Mouse (Mus musculus): ENCODE measurements around the gene Tmem107. TPM values are rescaled to one million over a fixed set of nuclear protein-coding genes. Genes with fewer than 3 reads are reported as not detected.

Gene Tmem107
- total and polyA plus RNA-seq, 2 experiments from 2014 or later, result 27.8 to 61.8 TPM

DNA sequence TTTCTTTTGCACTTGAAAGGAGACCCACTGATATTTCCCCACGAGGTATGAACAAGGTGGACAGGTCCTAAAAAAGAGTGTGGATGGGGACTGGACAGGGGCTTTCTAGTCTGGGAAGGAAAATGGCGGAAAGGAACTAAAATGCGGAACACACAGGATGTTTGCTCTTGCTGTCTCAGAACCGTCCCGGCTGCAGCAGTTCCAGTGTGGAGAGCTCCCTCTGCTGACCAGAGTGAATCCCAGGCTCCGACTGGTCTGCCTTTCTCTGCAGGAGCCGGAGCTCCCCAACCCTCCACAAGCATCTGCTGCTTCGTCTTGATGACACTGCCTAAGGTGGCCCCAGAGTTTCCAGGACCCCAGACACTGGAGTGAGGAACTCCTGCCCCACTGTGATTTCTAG, 34.8 kb upstream of the Tmem107 start:
- peak; percentile 91 for DNase-seq (ENCODE audit: low spot score)
- 0 out of 2 replicates have a peak, but pooled peaks have one; percentile 17 for ATAC-seq (ENCODE audit: low FRiP score)
- H3K9ac ChIP-seq (replicated peaks; ENCODE audit: low read length, poor library complexity, severe bottlenecking), result 0 out of 2 replicates have a peak overlapping the region, but pooled peaks have one; percentile 29
- peak overlapping the region; percentile 51 for H3K4me2 ChIP-seq (ENCODE audit: low read depth, low read length, poor library complexity, severe bottlenecking)
- H3K4me3 ChIP-seq (ENCODE audit: low read depth, low read length), result no peak overlapping the region
- H3K36me3 ChIP-seq (ENCODE audit: insufficient read depth, low read length), result peaks cover 26% of the 10 kb centered on the region
- no peaks in the 10 kb centered on the region for H3K9me3 ChIP-seq (ENCODE audit: low read length)
- 5% methylated on average over 8 of the region's 8 CpGs for WGBS
- peak overlapping the region; percentile 70 for H3K27ac ChIP-seq (ENCODE audit: low read depth, low read length)
- no peaks in the 10 kb centered on the region for H3K27me3 ChIP-seq (ENCODE audit: insufficient read depth, low read length)
- peak; percentile 79 for TF ChIP-seq CTCF (IDR thresholded peaks at IDR 0.05)
- peaks cover 12% of the 10 kb centered on the region for H3K4me1 ChIP-seq (ENCODE audit: insufficient read depth, low read length)

DNA sequence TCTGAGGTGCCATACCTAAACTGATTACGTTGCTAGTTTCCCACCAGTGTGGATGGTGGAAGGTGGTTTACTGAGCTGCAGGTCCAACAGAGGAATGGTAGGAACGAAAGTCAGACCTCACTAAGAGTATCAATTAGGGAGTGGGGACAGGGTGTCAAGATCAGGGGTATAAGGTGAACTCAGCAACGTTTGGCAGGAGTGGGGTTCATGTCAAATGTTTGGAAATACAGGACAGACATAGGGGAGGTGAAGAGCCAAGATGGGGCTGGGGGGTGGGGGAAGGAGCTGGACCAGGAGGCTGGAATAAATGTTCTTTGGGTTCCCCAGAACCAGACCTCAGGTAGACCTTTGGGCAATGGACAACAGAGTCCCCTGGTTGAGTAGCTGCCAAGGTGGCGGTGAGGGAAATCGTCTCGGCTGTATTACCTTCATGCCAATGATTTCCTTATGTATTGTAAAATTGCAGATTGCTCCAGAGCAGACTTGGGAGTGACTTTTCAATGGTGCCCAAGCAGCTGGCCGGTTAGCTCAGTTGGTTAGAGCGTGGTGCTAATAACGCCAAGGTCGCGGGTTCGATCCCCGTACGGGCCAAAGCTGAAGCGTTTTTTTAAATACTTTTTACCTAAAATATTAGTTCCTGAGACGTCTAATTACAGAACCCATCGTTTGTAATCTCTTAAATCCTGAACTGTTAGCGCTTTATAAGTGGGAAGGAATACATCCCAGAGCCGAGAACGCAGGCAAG, 33.9 kb upstream of the Tmem107 start:
- DNase-seq (ENCODE audit: low spot score) (peak; percentile 88), ATAC-seq (ENCODE audit: low FRiP score) (no peak)
- H3K27ac ChIP-seq (ENCODE audit: low read depth, low read length), result peak overlapping the region; percentile 84
- H3K36me3 ChIP-seq (ENCODE audit: insufficient read depth, low read length), result peaks cover 18% of the 10 kb centered on the region
- WGBS, result 9% methylated on average over 20 of the region's 20 CpGs
- H3K4me2 ChIP-seq (ENCODE audit: low read depth, low read length, poor library complexity, severe bottlenecking), result peak overlapping the region; percentile 51
- H3K9me3 ChIP-seq (ENCODE audit: low read length), result no peaks in the 10 kb centered on the region
- H3K4me3 ChIP-seq (ENCODE audit: low read depth, low read length), result peak overlapping the region; percentile 63
- peak overlapping the region; percentile 72 for H3K9ac ChIP-seq (replicated peaks; ENCODE audit: low read length, poor library complexity, severe bottlenecking)
- H3K27me3 ChIP-seq (ENCODE audit: insufficient read depth, low read length), result no peaks in the 10 kb centered on the region
- TF ChIP-seq CTCF (IDR thresholded peaks at IDR 0.05), result no peak
- H3K4me1 ChIP-seq (ENCODE audit: insufficient read depth, low read length), result peaks cover 12% of the 10 kb centered on the region

DNA sequence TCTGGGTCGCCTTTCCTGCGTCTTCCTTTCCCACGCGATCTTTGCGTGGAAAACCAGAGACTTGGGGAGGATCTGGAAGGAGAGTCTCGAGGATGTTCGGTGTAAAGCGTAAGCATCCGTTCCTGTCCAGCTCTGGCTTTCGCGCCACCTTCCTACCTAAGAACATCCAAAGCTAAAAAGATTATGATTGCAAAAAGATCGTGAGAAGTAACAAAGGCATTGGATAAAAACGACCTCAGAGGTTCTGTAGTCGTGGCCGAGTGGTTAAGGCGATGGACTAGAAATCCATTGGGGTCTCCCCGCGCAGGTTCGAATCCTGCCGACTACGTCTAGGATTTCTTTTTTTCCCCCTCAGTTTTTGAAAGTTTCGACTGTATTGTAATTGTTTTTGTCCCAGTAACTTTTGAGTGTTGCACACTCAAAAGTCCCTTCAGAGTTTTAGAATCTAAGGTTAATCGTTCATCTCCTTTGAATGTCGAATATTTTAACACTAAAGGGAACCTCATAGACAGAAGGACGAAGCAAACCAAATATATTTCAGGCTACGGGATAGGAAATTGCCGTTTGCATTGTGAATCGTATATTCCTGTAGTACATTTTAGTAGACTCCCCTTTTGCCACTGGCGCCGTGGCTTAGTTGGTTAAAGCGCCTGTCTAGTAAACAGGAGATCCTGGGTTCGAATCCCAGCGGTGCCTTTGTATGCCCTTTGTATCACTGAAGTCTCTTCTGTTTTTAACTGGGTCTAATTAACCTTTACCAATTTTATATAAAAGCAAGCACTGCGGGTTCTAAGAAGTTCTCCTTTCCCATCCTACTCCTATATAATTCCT, 33.2 kb upstream of the Tmem107 start:
- ATAC-seq (ENCODE audit: low FRiP score) (no peak), DNase-seq (ENCODE audit: low spot score) (peak; percentile 88)
- Histone ChIP-seq H3K9ac (replicated peaks; ENCODE audit: low read length, poor library complexity, severe bottlenecking) (peak overlapping the region; percentile 72), H3K36me3 (ENCODE audit: insufficient read depth, low read length) (peaks cover 14% of the 10 kb centered on the region), H3K4me3 (ENCODE audit: low read depth, low read length) (peak overlapping the region; percentile 63), H3K4me1 (ENCODE audit: insufficient read depth, low read length) (peaks cover 12% of the 10 kb centered on the region), H3K9me3 (ENCODE audit: low read length) (no peaks in the 10 kb centered on the region), H3K27ac (ENCODE audit: low read depth, low read length) (peak overlapping the region; percentile 84), H3K4me2 (ENCODE audit: low read depth, low read length, poor library complexity, severe bottlenecking) (peak overlapping the region; percentile 51), H3K27me3 (ENCODE audit: insufficient read depth, low read length) (no peaks in the 10 kb centered on the region)
- WGBS, result under 1% methylated on average over 34 of the region's 34 CpGs
- TF ChIP-seq CTCF (IDR thresholded peaks at IDR 0.05), result no peak

DNA sequence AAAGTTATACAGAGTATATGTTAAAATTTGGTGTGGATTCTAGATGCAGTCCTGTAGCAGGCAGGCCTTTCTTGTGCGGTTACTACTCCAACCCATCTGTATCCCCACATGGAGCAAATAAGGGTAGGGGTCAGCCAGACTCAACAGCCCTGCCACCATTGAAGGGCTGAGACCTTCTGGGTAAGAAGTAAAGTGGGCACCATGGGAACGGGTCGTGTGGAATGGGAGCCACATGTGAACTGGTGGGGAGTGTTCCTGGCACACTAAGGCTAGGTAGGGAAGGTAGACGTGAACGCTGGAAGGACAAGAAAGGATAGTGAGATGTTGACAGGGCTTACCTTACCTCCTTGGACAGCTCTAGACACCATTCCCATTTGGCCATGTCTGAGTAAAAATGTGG, 32.4 kb upstream of the Tmem107 start:
- Histone ChIP-seq H3K9ac (replicated peaks; ENCODE audit: low read length, poor library complexity, severe bottlenecking) (no peak overlapping the region), H3K4me3 (ENCODE audit: low read depth, low read length) (no peak overlapping the region; the same call in 1 of the 2 replicates)
- WGBS, result 68% methylated on average over 5 of the region's 5 CpGs

DNA sequence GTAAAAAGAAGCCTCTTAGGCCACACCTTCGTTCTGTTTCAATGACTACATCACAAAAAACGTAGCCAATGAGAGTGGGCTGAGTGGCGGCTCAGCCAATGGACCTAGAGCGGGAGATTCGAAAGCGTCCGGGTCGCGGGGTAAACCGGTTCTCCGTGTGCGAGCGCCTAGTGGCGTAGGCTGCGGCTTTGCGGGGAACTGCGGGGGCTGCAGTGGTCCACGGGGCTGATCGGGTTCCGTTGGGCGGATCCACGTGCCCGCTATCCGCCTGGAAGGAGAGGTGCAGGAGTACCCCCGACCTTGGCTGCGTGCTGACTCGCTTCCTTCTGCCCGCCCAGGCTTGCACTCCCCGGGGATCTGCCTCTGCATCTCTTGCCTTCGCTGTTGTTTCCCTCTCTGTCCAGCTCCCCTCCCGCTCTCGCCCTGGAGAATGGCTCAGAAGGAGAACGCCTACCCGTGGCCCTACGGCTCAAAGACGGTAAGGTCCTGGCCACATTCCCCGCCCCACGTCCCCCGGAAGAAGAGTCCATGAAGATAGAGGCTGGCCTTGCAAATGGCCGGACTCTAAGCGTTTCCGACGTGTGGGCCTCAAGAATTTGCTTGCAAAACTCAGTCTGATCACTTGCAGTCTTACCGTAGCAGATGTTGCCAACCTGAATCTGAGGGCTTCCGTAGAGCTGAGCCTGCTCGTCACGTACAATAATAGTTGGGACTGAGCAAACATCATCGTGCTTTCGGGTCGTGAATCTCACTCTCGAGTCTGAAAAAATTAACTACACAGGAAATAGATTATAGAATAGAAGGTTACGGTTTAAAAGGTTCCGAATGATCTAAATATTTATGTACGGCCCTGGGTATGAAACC, 24.8 kb upstream of the Tmem107 start, which contains the start of gene Aurkb:
TSS of gene Aurkb (plus strand) at position 117 of the 864 bp plus-strand sequence.
- DNase-seq (ENCODE audit: low spot score) (peak; percentile 95), ATAC-seq (ENCODE audit: low FRiP score) (peak; percentile 76; the same call in 1 of the 2 replicates)
- WGBS, result 1% methylated on average over 54 of the region's 54 CpGs
- Histone ChIP-seq H3K27me3 (ENCODE audit: insufficient read depth, low read length) (no peaks in the 10 kb centered on the region), H3K9me3 (ENCODE audit: low read length) (no peaks in the 10 kb centered on the region), H3K36me3 (ENCODE audit: insufficient read depth, low read length) (no peaks in the 10 kb centered on the region), H3K4me2 (ENCODE audit: low read depth, low read length, poor library complexity, severe bottlenecking) (peak within 1 kb of the TSS; percentile 100), H3K4me3 (ENCODE audit: low read depth, low read length) (peak within 1 kb of the TSS; percentile 59), H3K9ac (replicated peaks; ENCODE audit: low read length, poor library complexity, severe bottlenecking) (no peak within 1 kb of the TSS), H3K27ac (ENCODE audit: low read depth, low read length) (no peak within 1 kb of the TSS), H3K4me1 (ENCODE audit: insufficient read depth, low read length) (no peaks in the 10 kb centered on the region)
- TF ChIP-seq CTCF (IDR thresholded peaks at IDR 0.05), result no peak

More for the DNA sequence above, 32.4 kb upstream of the Tmem107 start:
- Histone ChIP-seq H3K27me3 (ENCODE audit: insufficient read depth, low read length) (no peaks in the 10 kb centered on the region), H3K9me3 (ENCODE audit: low read length) (no peaks in the 10 kb centered on the region), H3K4me2 (ENCODE audit: low read depth, low read length, poor library complexity, severe bottlenecking) (no peak overlapping the region), H3K4me1 (ENCODE audit: insufficient read depth, low read length) (peaks cover 12% of the 10 kb centered on the region), H3K27ac (ENCODE audit: low read depth, low read length) (0 out of 2 replicates have a peak overlapping the region, but pooled peaks have one; percentile 79), H3K36me3 (ENCODE audit: insufficient read depth, low read length) (peaks cover 11% of the 10 kb centered on the region)
- no peak for TF ChIP-seq CTCF (IDR thresholded peaks at IDR 0.05)
- ATAC-seq (ENCODE audit: low FRiP score) (no peak), DNase-seq (ENCODE audit: low spot score) (no peak)
